Mouse (Mus musculus): ENCODE measurements at regions not wholly inside any gene's neighbourhood (a gene's known extent, or its start where the extent isn't known, plus 50 kb on each side); places are given as distances from the start of the nearest gene placed in this dataset.
"Not testable (repeated sequence)": the region's sequence is repeated elsewhere in the genome, so short reads cannot be mapped to it uniquely, and the experiment has no call there.

- no peak for ATAC-seq (replicated peaks; ENCODE audit: poor library complexity, severe bottlenecking)
These were observed 54.0 kb upstream of the Cnep1r1 start for GRCm38 (mm10) chr8:88064414-88065110.

- ATAC-seq (replicated peaks; ENCODE audit: poor library complexity, severe bottlenecking), result not testable (repeated sequence)
These were observed 59.5 kb upstream of the Cnep1r1 start for GRCm38 (mm10) chr8:88059107-88059506.

GRCm38 (mm10) chr8:88057686-88058234, 60.8 kb upstream of the Cnep1r1 start:
- ATAC-seq (replicated peaks; ENCODE audit: poor library complexity, severe bottlenecking), result no peak

GRCm38 (mm10) chr8:88050651-88051050, 67.9 kb upstream of the Cnep1r1 start:
- ATAC-seq (replicated peaks; ENCODE audit: poor library complexity, severe bottlenecking), result no peak

- ATAC-seq (replicated peaks; ENCODE audit: poor library complexity, severe bottlenecking), result no peak
These were observed 69.5 kb upstream of the Cnep1r1 start for GRCm38 (mm10) chr8:88049091-88049490.

- ATAC-seq (replicated peaks; ENCODE audit: poor library complexity, severe bottlenecking), result no peak
These were observed 72.6 kb upstream of the Cnep1r1 start for GRCm38 (mm10) chr8:88045995-88046394.

GRCm38 (mm10) chr8:88039286-88039685, 79.3 kb upstream of the Cnep1r1 start:
- no peak for ATAC-seq (replicated peaks; ENCODE audit: poor library complexity, severe bottlenecking)

- no peak for ATAC-seq (replicated peaks; ENCODE audit: poor library complexity, severe bottlenecking)
These were observed 78.6 kb upstream of the Zfp423 start for GRCm38 (mm10) chr8:88037994-88038393.

GRCm38 (mm10) chr8:88033054-88033453, 73.7 kb upstream of the Zfp423 start:
- no peak for ATAC-seq (replicated peaks; ENCODE audit: poor library complexity, severe bottlenecking)

GRCm38 (mm10) chr8:88024496-88024895, 65.1 kb upstream of the Zfp423 start:
- no peak for ATAC-seq (replicated peaks; ENCODE audit: poor library complexity, severe bottlenecking)

GRCm38 (mm10) chr8:88023423-88023822, 64.0 kb upstream of the Zfp423 start:
- ATAC-seq (replicated peaks; ENCODE audit: poor library complexity, severe bottlenecking), result no peak

GRCm38 (mm10) chr8:88022776-88023385, 63.5 kb upstream of the Zfp423 start:
- no peak for ATAC-seq (replicated peaks; ENCODE audit: poor library complexity, severe bottlenecking)

- ATAC-seq (replicated peaks; ENCODE audit: poor library complexity, severe bottlenecking), result no peak
These were observed 60.1 kb upstream of the Zfp423 start for GRCm38 (mm10) chr8:88019243-88020115.

- no peak for ATAC-seq (replicated peaks; ENCODE audit: poor library complexity, severe bottlenecking)
These were observed 59.1 kb upstream of the Zfp423 start for GRCm38 (mm10) chr8:88018494-88018893.

GRCm38 (mm10) chr8:88012177-88012825, 52.9 kb upstream of the Zfp423 start:
- ATAC-seq (replicated peaks; ENCODE audit: poor library complexity, severe bottlenecking), result no peak

- peak; percentile 17; the same call in 1 of the 2 replicates for ATAC-seq (replicated peaks; ENCODE audit: poor library complexity, severe bottlenecking)
These were observed 51.2 kb upstream of the Zfp423 start for GRCm38 (mm10) chr8:88010566-88010965.

- ATAC-seq (replicated peaks; ENCODE audit: poor library complexity, severe bottlenecking), result no peak
These were observed 50.5 kb upstream of the Zfp423 start for GRCm38 (mm10) chr8:88009878-88010277.

Measured in granulocyte monocyte progenitor cell, adult 5-6 weeks (primary cell).